Mouse (Mus musculus) heart, adult 2 months (tissue): ENCODE results near the gene Cfap46. TPM values are rescaled to one million over a fixed set of nuclear protein-coding genes. Genes with fewer than 3 reads are reported as not detected.

ENCODE experiments used
- DNase-seq, 2 experiments: peaks; one replicate each; pipeline ENCODE4 v3.0.0; 2021
- H3K27ac ChIP-seq: fragments of 200-600 bp; 2 replicates; pipeline ENCODE4 v1.8.1; 2022
- H3K27me3 ChIP-seq: fragments of 200-500 bp; 2 replicates; pipeline ENCODE4 v1.6.1; 2012; ENCODE audit warnings: mild to moderate bottlenecking, low read length, inconsistent platforms, mixed read lengths; ENCODE audit not compliant: control insufficient read depth, insufficient read depth
- H3K36me3 ChIP-seq: fragments of 200-500 bp; 2 replicates; pipeline ENCODE4 v1.6.1; 2012; ENCODE audit warnings: low read length, inconsistent platforms; ENCODE audit not compliant: control insufficient read depth, insufficient read depth
- H3K4me1 ChIP-seq: fragments of 200-500 bp; 2 replicates; pipeline ENCODE4 v1.6.1; 2011; ENCODE audit warnings: low read length; ENCODE audit not compliant: control insufficient read depth, insufficient read depth
- H3K4me3 ChIP-seq: fragments of 200-600 bp; 2 replicates; pipeline ENCODE4 v1.8.1; 2022
- H3K79me2 ChIP-seq: fragments of 200-500 bp; replicated peaks from 2 replicates; pipeline ENCODE4 v1.6.1; 2012; ENCODE audit warnings: mild to moderate bottlenecking, inconsistent platforms, low read length, moderate library complexity, mixed read lengths; ENCODE audit not compliant: control insufficient read depth, insufficient read depth
- H3K9ac ChIP-seq: fragments of 200-500 bp; 2 replicates; pipeline ENCODE4 v1.6.1; 2012; ENCODE audit warnings: low read depth, mild to moderate bottlenecking, control low read depth, inconsistent platforms, low read length, mixed read lengths
- CTCF ChIP-seq: fragments of 200-600 bp; IDR thresholded peaks from 2 replicates; pipeline ENCODE4 v1.8.1; 2022; ENCODE audit warnings: antibody characterized with exemption, mild to moderate bottlenecking, moderate library complexity
- EP300 ChIP-seq: fragments of 200-500 bp; IDR thresholded peaks from 2 replicates; pipeline ENCODE4 v1.6.1; 2011; ENCODE audit warnings: low read depth, low read length, control low read depth; ENCODE audit not compliant: insufficient read depth
- POLR2A ChIP-seq: fragments of 200-500 bp; IDR thresholded peaks from 2 replicates; pipeline ENCODE4 v1.6.1; 2011; ENCODE audit warnings: mild to moderate bottlenecking, low read depth, low read length, control low read depth; ENCODE audit not compliant: insufficient read depth
- WGBS: fragments of 180-500 bp; shearing (Covaris S2); methylation state at CpG from one replicate; pipeline ENCODE4 v1.1.7; 2018; 5-methylcytosine and 5-hydroxymethylcytosine counted together
- intact Hi-C: fragments of 180-260 bp; cut with DNase I; formaldehyde crosslinking; loops from one replicate; pipeline ENCODE4 v1.15.1; 2025
- long read RNA-seq: library from polyadenylated mRNA; stranded (forward); transcript quantifications from one replicate; pipeline ENCODE4 v2.0.0, GENCODE M21; 2021
- polyA plus RNA-seq: library from polyadenylated mRNA; depleted of rRNA; stranded (reverse); fragments of >200 nt; gene quantifications from 2 replicates; pipeline ENCODE4 v1.2.3, GENCODE M21; 2012; rRNA removed
- total RNA-seq, 2 experiments: library from RNA; stranded (reverse); gene quantifications; 2 replicates each; pipeline ENCODE4 v1.2.3; 2021

Gene Cfap46
- under 1 TPM in 1 of 2 experiments, not detected in 1; 0.08 TPM for total RNA-seq
- 0.06 and 1.00 TPM in 2 replicates for polyA plus RNA-seq
- long read RNA-seq: 0 reads

GRCm38 (mm10) chr7:139683706-139684552 is at the start of gene Cfap46:
Cfap46 (minus strand) TSS chr7:139683817.
- Histone ChIP-seq H3K27me3 (no peaks in the 10 kb centered on the region), H3K9ac (peak within 1 kb of the TSS; percentile 68), H3K27ac (peak within 1 kb of the TSS; percentile 66), H3K36me3 (no peaks in the 10 kb centered on the region), H3K4me1 (no peaks in the 10 kb centered on the region; the same call in 1 of the 2 replicates), H3K4me3 (peak within 1 kb of the TSS; percentile 80), H3K79me2 (no peaks in the 10 kb centered on the region)
- TF ChIP-seq CTCF: no peak
- TF ChIP-seq POLR2A: peak; percentile 47; the same call in 1 of the 2 replicates
- intact Hi-C loops: loop anchor here (2.0 kb wide), 1 partner anchor 67 kb away; no protein-coding TSS in a partner anchor
- WGBS: under 1% methylated on average over 31 of the region's 31 CpGs
- DNase-seq: peak; percentile 84 to 86

DNA sequence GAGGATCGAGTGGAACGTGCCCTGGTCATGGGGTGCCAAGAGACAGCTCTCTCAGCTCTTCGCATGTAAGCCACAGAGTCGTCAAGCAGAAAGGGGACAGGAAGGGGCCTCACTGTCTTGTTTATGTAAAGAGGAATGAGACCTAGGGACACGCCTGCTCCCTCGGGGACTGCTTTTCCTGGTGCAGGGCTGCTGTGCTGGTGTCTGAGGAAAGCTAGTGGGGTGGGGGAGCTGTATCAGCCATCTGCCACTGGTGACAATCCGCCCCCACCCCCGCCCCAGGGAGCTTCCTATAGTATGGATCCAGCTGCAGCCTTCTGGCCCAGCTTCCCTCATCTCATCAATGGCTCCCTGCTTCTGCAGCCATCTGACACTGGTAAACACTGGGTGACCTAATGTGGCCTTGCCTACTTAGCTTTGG is 47.7 kb upstream of the Cfap46 start:
- Histone ChIP-seq H3K79me2 (no peaks in the 10 kb centered on the region), H3K27ac (peak overlapping the region; percentile 20; the same call in 1 of the 2 replicates), H3K27me3 (no peaks in the 10 kb centered on the region), H3K9ac (no peak overlapping the region), H3K36me3 (no peaks in the 10 kb centered on the region), H3K4me3 (no peak overlapping the region), H3K4me1 (peaks cover 6% of the 10 kb centered on the region; the same call in 1 of the 2 replicates)
- 21% methylated on average over 8 of the region's 8 CpGs for WGBS
- peak in 1 of 2 experiments; percentile 13 for DNase-seq
- intact Hi-C loops: no loop called here
- no peak for TF ChIP-seq POLR2A
- no peak for TF ChIP-seq EP300
- TF ChIP-seq CTCF: no peak

GRCm38 (mm10) chr7:139727072-139727471 is 43.5 kb upstream of the Cfap46 start:
- DNase-seq: no peak
- Histone ChIP-seq H3K27ac (no peak overlapping the region), H3K4me3 (no peak overlapping the region), H3K27me3 (no peaks in the 10 kb centered on the region), H3K79me2 (no peaks in the 10 kb centered on the region), H3K4me1 (peaks cover 6% of the 10 kb centered on the region; the same call in 1 of the 2 replicates), H3K36me3 (no peaks in the 10 kb centered on the region), H3K9ac (no peak overlapping the region)
- WGBS: 20% methylated on average over 3 of the region's 3 CpGs
- intact Hi-C loops: no loop called here
- TF ChIP-seq CTCF: no peak
- TF ChIP-seq EP300: no peak
- TF ChIP-seq POLR2A: no peak

- Histone ChIP-seq H3K79me2 (no peaks in the 10 kb centered on the region), H3K27me3 (no peaks in the 10 kb centered on the region), H3K36me3 (no peaks in the 10 kb centered on the region), H3K4me3 (no peak overlapping the region), H3K4me1 (no peaks in the 10 kb centered on the region), H3K27ac (no peak overlapping the region), H3K9ac (no peak overlapping the region)
- DNase-seq: no peak
- TF ChIP-seq POLR2A (no peak), EP300 (no peak), CTCF (no peak)
- intact Hi-C loops: no loop called here
- 39% methylated on average over 1 of the region's 1 CpGs for WGBS
These were observed 42.0 kb upstream of the Cfap46 start for GRCm38 (mm10) chr7:139725641-139726040.

GRCm38 (mm10) chr7:139723986-139724385 is 40.4 kb upstream of the Cfap46 start:
- Histone ChIP-seq H3K27me3 (no peaks in the 10 kb centered on the region), H3K36me3 (no peaks in the 10 kb centered on the region), H3K4me3 (no peak overlapping the region), H3K9ac (no peak overlapping the region), H3K27ac (no peak overlapping the region), H3K4me1 (no peaks in the 10 kb centered on the region), H3K79me2 (no peaks in the 10 kb centered on the region)
- intact Hi-C loops: no loop called here
- DNase-seq: no peak
- 79% methylated on average over 4 of the region's 4 CpGs for WGBS
- no peak for TF ChIP-seq EP300
- no peak for TF ChIP-seq CTCF
- no peak for TF ChIP-seq POLR2A

DNA sequence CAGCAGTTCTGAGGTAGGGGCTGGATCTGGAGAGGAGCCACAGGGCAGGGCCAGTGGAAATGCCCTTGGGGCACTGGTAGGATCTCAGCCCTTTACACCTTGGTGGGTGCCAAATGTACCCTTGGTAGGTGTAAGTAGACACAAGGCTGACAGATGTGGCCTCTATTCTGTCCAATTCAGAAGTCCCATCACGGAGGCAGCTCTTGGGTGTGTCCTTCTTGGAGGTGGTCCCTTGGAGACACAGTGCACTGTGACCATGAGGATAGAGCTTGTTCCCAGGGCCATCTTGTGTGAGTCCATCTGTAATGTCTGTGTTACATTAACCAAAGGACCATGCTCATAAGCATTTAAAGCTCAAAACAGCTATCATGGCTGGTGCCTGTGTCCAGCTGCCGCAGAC is 37.6 kb upstream of the Cfap46 start:
- intact Hi-C loops: no loop called here

More for the DNA sequence above, 37.6 kb upstream of the Cfap46 start:
- Histone ChIP-seq H3K4me3 (no peak overlapping the region), H3K79me2 (no peaks in the 10 kb centered on the region), H3K9ac (no peak overlapping the region), H3K27me3 (no peaks in the 10 kb centered on the region), H3K36me3 (no peaks in the 10 kb centered on the region), H3K4me1 (no peaks in the 10 kb centered on the region), H3K27ac (no peak overlapping the region)
- 95% methylated on average over 2 of the region's 2 CpGs for WGBS
- DNase-seq: no peak
- TF ChIP-seq POLR2A (no peak), CTCF (no peak), EP300 (no peak)
